Mouse (Mus musculus) lung, adult 2 months (tissue): ENCODE data around the gene Grip1.

Experiments used
- CTCF ChIP-seq: fragments of 200-500 bp; IDR thresholded peaks from 2 replicates; pipeline ENCODE4 v1.5.1; 2011; ENCODE audit warnings: mild to moderate bottlenecking, low read length, control low read depth; ENCODE audit not compliant: insufficient read depth
- POLR2A ChIP-seq: fragments of 200-500 bp; IDR thresholded peaks from 2 replicates; pipeline ENCODE4 v1.6.1; 2011; ENCODE audit warnings: low read depth, mild to moderate bottlenecking, control low read depth, low read length, borderline replicate concordance; ENCODE audit errors: extremely low read depth

DNA sequence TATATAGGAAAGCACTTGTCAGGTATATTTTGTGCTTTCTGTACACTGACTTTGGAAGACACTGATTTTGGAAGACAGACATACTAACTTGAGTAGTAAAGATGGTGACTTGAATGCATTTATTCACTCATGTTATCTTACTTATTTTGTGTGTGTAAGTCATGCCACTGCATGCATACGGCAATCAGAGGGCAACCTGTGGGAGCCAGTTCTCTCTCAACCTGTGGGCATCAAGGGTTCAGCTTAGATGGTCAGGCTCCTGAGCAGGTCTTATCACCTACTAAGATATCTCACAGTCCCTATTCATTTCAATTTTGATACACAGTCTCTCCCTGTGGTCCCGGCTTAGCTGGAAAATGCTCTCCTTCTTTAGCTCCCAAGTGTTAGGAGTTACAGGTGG lies 5.4 kb downstream of the Grip1 start:
- TF ChIP-seq CTCF (no peak), POLR2A (no peak)
